Mouse (Mus musculus): ENCODE results near the gene Olfr1494.

Olfr1494 gene

GRCm38 (mm10) chr19:13739428-13739827 is at the start of gene Olfr1494:
Olfr1494 (plus strand) TSS chr19:13739728.
- no peak for DNase-seq (ENCODE audit: low spot score in 2 of 2)

DNA sequence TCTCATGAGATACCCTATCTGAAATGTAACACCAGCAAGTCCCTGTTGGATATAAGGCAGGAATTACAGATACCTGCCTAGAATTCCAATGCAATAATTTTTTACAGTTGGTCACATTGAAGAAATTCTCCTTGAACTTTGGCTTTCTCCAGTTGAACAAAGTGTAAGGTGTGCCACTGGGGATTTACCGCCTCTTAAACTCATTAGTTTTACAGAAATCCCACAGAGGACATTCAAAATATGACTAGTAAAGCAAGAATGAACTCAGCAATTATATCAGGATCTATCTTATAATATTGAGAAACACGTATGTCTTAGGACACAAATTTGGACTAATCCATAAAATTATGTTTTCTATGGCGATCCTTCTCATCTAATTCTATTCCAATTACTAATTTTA is 42.6 kb upstream of the Olfr1494 start, which contains the start of gene Olfr1491:
Gene Olfr1491 (plus strand): TSS at position 301 of the 400 bp plus-strand sequence.
- no peak for DNase-seq (ENCODE audit: low spot score in 2 of 2)

DNA sequence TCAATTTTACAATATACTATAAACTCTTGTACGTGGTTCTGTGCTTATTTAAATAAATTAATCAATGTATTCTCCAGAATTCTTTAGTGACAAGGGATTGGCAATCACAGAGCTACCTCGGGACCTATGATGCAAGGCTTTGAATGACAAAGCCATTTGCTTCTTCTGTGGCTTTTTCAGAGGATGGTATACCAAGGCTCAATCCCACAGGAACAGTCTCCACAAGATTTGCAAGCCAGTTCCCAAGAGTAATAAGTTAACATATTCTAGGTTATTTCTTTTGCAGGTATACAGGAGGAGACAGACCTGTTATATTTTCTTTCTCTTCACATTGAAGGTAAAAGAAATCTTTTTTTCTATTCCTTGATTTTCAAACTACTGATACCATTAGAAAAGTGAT is 16.6 kb upstream of the Olfr1494 start, which contains the start of gene Olfr1493-ps1:
Gene Olfr1493-ps1 (plus strand): TSS at position 301 of the 400 bp plus-strand sequence.
- DNase-seq (ENCODE audit: low spot score in 2 of 2): no peak

GRCm38 (mm10) chr19:13749366-13749765 is 9.8 kb downstream of the Olfr1494 start:
- no peak for DNase-seq (ENCODE audit: low spot score in 2 of 2)

- DNase-seq (ENCODE audit: low spot score in 2 of 2): no peak
Observed at GRCm38 (mm10) chr19:13764306-13764705, 24.8 kb downstream of the Olfr1494 start, which contains the start of gene Olfr1495. Olfr1495 (plus strand) TSS chr19:13764606.

GRCm38 (mm10) chr19:13768565-13769276 is 29.2 kb downstream of the Olfr1494 start:
- DNase-seq (ENCODE audit: low spot score in 2 of 2): no peak

DNA sequence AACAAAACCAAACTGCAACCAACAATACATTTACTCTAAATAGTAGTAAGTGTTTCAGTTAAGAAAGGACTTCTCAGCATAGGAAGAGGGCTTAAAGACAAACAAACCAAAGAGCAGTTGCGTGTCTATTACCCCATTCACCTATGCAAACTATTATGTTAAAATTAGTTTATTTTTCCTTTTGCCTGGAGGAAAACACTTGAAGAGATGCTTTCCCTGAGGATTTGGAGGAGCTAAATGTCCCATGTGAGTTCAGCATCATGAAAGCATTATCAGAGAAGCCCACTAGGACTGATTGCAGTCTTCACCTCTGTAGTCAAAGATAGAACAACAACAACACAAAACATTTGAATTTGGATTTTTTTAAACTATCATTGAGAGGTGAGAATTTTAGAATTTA is 38.0 kb downstream of the Olfr1494 start, which contains the start of gene Olfr1496:
Gene Olfr1496 (plus strand): TSS at position 301 of the 400 bp plus-strand sequence.
- no peak for DNase-seq (ENCODE audit: low spot score in 2 of 2)

DNA sequence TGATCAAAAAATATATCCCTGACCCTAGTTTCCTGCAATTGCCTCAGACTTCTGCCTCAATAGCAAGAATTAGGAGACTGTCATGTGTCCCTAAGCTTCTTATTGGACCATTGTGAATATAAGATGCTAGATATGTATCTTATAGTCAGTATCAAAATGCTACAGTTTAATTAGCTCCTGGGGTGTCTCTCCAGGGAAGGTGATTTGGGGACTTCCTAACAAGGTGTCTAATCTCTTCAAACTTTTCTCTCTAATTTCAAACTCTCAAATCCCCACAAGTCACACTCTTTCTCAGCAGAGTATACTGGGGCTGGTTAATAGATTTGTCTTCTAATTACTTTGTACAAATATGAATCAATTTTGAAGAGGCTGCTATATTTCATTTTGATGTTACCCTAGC is 58.6 kb downstream of the Olfr1494 start, which contains the start of gene Olfr1497:
Gene Olfr1497 (minus strand): TSS at position 101 of the 400 bp plus-strand sequence.
- no peak for DNase-seq (ENCODE audit: low spot score in 2 of 2)

All from right cerebral cortex, adult 2 months (tissue).